Mouse (Mus musculus) layer of hippocampus, adult 9-11 months (tissue): ENCODE data around the gene Usp39.
A peak's percentile ranks its signal among the peaks of the same experiment; 100 is the strongest.

Experiments used
- DNase-seq: peaks from one replicate; pipeline ENCODE4 v3.0.0; 2022

Usp39 gene

DNA sequence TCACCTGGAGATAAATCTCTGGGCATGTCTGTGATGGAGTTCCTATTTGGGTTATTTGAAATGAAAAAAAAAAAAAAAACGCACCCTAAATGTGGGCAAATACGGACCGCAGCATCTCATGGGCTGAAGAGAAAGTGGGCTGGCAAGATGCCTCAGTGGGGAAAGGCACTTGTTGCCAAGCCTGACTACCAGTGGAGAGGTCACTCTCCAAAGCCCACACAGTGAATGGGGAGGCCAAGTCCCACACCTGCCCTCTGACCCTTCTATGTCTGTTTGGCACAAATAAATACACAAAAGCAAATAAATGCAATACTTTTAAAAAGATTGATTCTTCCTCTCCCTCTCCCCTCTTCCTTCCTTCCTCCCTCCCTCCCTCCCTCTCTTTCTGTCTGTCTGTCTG is 55.5 kb downstream of the Usp39 start:
- DNase-seq = no peak

DNA sequence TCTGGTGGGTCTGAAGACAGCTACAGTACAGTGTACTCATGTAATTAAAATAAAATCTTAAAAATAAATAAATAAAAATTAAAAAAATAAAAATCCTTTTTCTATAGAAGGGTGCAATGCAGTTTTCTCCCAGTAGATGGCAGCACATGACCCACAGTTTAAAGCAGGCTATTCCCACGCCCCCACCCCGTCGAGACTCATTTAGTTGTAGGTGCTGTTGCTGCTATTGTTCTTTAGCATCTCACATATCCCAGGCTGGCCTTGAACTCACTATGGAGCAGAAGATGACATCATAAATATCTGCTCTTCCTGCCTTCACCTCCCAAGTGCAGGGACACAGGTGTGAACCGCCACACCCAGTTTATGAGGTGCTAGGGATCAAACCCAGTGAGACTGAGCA is 61.1 kb downstream of the Usp39 start:
- DNase-seq = peak; percentile 27

DNA sequence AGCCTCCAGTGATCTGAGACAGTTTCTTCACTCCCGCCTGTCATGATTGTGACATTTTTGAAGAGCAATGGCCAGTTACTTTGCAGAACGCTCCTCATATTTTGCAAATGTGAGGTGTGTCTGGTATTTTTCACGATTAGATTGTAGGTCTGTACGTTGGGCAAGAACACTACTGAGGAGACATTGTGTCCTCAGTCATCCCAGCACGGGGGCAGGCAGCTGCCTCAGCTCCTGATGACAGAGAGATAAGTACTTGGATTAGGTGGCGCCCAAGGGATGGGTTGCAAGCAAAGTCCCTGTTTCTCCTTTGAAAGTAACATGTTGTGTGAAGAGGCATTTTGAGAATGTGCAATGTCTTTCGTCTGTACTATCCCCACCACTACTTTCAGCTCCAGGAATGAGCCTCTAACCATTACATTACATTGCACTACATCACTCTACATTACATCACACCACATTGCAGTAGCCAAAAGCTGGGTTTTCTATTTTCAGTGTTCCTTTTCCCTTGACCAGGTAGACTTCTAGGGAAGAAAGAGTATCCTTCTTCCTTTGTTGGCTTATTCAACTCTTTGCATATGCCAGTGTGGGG is 64.5 kb downstream of the Usp39 start:
- DNase-seq = no peak

DNA sequence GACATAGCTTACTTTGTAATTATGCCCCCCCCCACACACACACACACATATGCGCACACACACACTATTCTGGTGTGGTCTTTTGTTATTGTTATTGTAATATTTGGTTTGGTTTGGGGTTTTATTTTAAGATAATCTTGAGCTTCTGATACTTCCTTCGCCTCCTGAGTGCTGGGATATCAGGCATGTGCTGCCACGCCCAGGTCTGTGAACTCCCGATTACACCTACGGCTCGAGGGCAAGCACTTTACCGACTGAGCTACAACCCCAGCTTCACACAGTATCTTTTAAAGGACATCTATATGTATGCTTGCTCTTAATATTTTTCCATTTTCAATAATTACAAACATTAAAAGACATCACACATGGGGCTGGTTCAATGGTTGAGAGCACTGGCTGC is 65.5 kb downstream of the Usp39 start:
- no peak for DNase-seq

DNA sequence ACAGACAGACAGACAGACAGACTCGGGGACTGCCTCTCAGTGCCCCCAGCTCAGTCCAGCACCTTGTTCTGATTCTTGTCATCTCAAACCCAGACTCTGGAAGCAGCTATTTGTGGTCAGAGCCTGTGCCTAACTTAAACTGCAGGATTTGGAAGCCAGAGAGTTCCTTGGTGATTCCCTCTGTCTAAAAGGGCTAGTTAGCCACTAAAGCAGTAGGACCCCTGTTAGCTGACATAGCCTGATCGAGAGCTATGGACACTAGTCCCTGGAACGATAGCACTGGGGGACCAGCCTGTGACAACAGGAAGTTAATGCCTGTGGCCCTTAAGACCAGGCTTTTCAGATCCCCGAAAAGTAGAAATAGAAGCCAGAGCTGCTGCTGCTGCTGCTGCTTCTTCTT is 66.1 kb downstream of the Usp39 start:
- no peak for DNase-seq

DNA sequence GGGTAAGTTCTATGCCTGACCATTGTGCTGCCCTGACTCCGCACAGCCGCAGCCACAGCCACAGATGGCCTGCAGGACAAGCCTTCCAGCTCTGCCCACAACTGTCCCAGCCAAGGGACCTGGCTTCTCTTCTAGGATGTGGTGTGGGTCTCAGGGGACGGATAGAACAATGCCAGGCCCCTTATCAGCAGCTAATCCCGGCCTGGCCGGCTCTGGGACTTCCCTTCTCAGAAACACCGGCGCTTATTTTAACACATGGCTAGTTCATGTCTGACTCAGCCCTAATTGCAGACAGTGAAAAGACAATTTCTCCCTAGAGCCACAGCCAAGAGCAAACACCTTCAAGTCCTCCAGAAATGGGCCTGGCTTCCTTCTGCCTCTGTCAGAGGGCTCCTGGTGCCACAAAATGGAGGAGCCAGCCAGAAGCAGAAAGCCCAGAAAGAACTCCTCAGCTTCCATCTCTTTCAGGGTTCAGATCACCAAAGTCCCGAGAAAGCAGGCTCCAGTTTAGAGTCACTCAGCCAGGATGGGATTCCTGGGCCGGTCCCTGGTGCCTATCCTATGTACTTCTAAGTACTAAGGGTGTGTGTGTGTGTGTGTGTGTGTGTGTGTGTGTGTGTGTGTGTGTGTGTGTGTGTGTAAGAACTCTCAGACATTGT is 67.3 kb downstream of the Usp39 start:
- no peak for DNase-seq

DNA sequence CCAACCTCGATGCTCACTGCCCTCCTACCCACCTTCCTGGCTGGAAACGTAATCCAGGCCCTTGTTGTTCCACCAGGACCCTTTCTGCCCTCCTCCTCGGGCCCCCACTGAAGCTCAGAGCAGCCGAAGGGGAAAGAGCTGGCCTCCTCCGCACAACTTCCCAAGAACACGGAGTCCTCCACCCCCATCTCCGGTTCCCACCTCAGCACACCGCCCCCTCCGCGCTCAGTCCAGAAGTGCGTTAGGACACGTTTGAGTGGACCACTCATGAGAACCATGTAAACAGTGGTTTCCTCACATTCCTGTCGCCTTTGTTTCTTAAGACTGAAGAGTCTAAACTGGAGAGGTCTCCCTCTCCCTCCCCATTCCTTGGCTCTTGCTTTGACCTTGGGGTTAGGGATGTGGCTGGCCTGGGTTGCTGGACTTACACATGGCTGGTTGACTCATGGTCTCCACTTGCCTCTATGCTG is 68.0 kb downstream of the Usp39 start:
- DNase-seq = no peak

DNA sequence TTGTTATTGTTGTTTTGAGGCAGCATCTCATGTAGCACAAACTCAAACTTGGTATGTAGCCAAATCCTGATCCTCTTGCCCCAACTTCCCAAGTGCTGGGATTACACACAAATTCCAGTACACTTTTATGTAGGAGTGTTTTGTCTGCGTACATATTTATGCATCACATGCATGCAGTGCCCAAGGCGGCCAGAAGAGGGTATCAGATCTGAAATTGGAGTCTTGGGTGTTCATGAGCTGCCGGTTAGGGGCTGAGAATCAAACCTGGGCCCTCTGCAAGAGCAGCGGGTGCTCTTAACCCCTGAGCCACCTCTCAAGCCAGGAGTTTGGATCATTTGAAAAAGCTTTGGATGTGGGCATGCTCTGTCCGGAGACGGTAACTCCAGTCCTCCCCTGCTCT is 68.8 kb downstream of the Usp39 start:
- DNase-seq = no peak

DNA sequence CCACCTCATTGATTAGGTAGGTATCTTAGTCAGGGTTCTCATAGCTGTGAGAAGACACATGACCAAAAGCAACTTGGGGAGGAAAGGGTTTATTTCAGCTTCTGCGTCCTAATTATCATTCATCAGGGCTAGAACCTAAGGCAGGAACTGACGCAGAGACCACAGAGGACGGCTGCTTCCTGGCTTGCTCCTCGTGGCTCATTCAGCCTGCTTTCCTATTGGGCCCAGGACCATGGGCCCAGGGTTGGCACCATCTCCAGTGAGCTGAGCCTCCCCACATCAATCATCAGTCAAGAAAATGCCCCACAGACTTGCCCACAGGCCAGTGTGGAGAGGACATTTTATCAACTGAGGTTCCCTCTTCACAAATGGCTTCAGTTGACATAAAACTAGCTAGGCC is 69.5 kb downstream of the Usp39 start:
- DNase-seq = no peak

DNA sequence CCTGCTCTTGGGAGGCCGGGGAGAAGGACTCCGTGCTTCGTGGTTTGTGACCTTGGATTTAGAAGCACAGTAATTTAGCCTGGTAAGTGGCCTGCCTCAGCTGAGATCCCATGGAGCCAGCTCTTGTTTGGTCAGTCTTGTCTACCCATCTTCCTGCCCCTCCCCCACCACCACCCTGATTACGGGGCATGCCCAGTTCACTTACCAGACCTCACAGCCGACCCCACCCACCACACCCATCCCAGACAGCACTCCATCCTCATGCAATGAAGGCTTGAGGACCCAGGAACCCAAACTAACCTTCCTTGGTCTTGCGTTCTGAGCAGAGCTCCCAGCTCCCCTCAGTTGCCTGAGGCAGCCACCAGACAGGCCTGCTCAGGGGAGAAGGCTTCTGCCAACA is 71.8 kb downstream of the Usp39 start:
- DNase-seq = no peak

DNA sequence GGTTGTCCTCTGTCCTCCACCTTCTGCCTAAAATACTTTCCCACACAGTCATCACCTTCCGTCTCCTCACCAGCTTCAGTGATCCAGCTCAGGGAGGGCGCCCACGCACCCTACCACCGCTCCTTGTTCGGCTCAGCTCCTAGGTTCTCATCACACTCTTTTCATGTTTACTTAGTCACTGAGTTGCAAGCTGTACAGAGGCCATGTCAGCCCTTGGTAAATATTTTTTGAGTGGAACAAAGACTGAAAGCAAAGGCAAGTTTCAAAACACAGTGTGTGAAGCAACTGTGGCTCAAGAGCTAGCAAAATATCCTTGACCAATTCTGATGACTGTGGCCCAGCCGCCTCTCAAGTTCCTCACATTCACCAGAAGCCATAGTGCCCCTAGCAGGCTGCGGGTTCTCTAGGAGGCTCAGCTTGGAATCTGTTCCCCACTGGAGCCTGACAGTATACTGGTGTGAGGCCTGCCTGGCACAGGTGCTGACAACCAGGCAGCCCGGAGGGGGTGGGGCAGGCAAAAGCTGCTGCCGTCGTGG is 72.8 kb downstream of the Usp39 start:
- DNase-seq = no peak

DNA sequence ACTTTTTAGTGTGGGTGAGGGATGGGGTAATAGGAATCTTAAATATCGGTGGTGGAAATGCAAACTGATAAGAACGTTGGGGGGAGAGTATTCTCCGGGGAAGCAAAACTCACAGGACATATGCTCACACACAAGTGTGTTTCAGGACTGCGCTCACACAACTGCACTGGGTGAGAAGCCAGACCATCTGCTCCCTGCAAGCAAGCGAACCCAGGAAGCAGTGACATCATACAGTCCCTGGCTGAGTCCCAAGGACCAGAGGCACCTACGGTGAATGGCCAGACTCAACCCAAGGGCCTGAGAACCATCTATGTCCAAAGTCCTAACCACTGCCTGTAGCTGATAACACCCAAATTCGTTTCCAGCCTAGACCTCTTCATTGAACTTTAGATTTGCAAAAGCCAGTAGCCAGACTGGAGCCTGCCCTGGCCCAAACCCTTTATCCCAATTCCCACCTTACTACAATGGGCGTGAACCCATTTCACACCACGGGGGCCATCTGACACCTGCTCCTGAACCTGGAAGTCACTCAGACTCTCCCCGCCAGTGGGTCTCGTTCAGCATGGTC is 73.9 kb downstream of the Usp39 start:
- DNase-seq = peak; percentile 72

DNA sequence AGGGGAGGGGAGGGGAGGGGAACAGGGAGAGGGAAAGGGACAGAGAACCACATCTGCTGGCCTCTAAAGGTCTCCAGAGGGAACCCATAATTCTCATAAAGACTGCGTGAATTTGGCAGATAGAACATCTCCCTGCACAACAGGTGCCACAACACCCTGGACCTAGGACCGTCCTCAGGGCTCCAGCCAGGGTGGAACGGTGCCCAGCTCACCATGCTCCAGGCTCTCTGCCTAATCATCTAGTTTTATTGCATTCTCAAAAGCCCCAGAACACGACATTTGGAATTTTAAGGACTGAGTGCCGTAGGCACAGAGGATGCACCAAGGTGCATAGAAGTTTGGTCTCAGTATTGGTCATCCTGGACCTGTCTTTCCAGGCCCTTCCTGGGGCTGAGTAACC is 74.7 kb downstream of the Usp39 start:
- no peak for DNase-seq
